Mouse (Mus musculus): ENCODE measurements around the gene 1700029H14Rik. TPM values are rescaled to one million over a fixed set of nuclear protein-coding genes. Genes with fewer than 3 reads are reported as not detected.

The 1700029H14Rik gene
- polyA plus RNA-seq (2015; fragmentation: Nextera tagmentation; extraction: Ambion mirVana), result not detected in 2 replicates

DNA sequence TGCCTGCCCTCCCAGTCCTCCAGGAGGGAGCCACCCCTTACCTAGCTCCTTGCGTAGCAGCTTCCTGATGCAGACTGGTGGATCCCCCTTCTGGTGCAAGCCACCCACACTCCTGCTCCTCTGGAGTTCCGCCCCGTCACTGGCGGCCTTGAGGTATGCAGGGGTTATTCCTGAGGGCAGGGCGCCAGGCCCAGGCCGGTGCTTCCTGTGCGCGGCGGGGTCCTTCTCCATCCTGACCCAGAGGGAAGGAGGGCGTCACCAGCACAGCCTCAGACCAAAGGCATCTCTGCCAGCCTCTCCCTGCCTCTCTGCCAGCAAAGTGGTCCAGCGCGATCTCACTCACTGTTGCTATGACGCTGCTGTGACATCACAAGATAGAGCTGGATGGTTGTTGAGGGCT is at the start of gene 1700029H14Rik:
Gene 1700029H14Rik, minus strand, starts transcription at position 344 of the 400 bp plus-strand sequence.
- Histone ChIP-seq H3K4me1 (replicated peaks; ENCODE audit: control insufficient read depth, insufficient read depth, low read length) (peaks cover 3% of the 10 kb centered on the region; the same call in 1 of the 2 replicates), H3K9me3 (ENCODE audit: control insufficient read depth, low read length) (no peaks in the 10 kb centered on the region), H3K27me3 (ENCODE audit: control insufficient read depth, insufficient read depth, low read depth, low read length) (no peaks in the 10 kb centered on the region), H3K27ac (ENCODE audit: low read length) (no peak within 1 kb of the TSS), H3K4me3 (ENCODE audit: low read length) (no peak within 1 kb of the TSS), H3K4me2 (ENCODE audit: low read depth, low read length) (no peak within 1 kb of the TSS), H3K36me3 (ENCODE audit: control insufficient read depth, insufficient read depth, low read length) (no peaks in the 10 kb centered on the region), H3K9ac (ENCODE audit: low read length) (no peak within 1 kb of the TSS)
- ATAC-seq (ENCODE audit: low read depth), result peak; percentile 70
- 18% methylated on average over 13 of the region's 13 CpGs for WGBS

- no peak overlapping the region for H3K4me3 ChIP-seq (ENCODE audit: low read length)
- no peaks in the 10 kb centered on the region for H3K27me3 ChIP-seq (ENCODE audit: control insufficient read depth, insufficient read depth, low read depth, low read length)
- peaks cover 15% of the 10 kb centered on the region for H3K36me3 ChIP-seq (ENCODE audit: control insufficient read depth, insufficient read depth, low read length)
- H3K27ac ChIP-seq (ENCODE audit: low read length), result no peak overlapping the region
- H3K9me3 ChIP-seq (ENCODE audit: control insufficient read depth, low read length), result no peaks in the 10 kb centered on the region
- WGBS, result 82% methylated on average over 12 of the region's 12 CpGs
- ATAC-seq (ENCODE audit: low read depth), result no peak
- H3K4me2 ChIP-seq (ENCODE audit: low read depth, low read length), result no peak overlapping the region
- H3K9ac ChIP-seq (ENCODE audit: low read length), result no peak overlapping the region
- no peaks in the 10 kb centered on the region for H3K4me1 ChIP-seq (replicated peaks; ENCODE audit: control insufficient read depth, insufficient read depth, low read length)
Observed at GRCm38 (mm10) chr8:13611702-13612101, 49.4 kb upstream of the 1700029H14Rik start.

DNA sequence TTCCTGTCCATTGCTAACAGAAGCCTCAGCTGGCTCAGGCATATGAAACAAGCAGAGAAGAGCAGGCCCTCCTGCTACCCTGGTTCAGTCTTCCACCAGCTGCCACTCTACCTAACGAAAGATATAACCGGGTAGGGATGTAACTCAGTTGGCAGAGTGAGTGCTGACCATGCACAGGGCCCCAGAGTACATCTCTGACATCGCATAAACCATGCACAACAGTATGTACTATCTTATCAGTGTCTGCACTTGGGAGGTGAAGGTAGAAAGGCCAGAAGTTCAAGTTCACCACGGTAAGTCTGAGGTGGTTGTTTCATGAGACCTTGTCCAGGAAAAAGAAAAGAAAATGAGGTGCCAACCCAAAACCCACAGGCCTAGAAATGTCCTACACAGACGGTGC is 47.7 kb upstream of the 1700029H14Rik start:
- ATAC-seq (ENCODE audit: low read depth), result no peak

DNA sequence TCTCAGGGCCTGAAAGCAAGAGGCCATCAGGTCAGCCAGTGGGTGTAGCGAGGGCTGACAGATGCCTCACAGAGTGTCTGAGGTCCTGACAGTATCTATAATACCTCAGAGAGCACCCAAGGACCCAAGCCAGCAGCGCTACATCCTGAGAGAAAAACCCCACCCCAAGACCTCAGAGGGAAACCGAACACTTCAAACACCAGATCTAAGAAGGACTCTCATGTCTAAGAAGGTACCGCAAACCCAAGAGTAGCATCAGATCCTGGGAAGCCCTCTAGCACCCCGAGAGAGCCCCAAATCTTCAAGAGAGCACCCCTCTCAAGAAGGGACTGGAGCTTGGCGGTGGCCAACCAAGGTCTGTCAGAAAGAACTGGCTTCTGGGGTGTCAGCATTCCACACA is 46.7 kb upstream of the 1700029H14Rik start:
- ATAC-seq (ENCODE audit: low read depth), result no peak
- H3K27me3 ChIP-seq (ENCODE audit: control insufficient read depth, insufficient read depth, low read depth, low read length), result no peaks in the 10 kb centered on the region
- no peak overlapping the region for H3K9ac ChIP-seq (ENCODE audit: low read length)
- H3K36me3 ChIP-seq (ENCODE audit: control insufficient read depth, insufficient read depth, low read length), result peaks cover 17% of the 10 kb centered on the region
- no peak overlapping the region for H3K4me2 ChIP-seq (ENCODE audit: low read depth, low read length)
- no peak overlapping the region for H3K27ac ChIP-seq (ENCODE audit: low read length)
- H3K9me3 ChIP-seq (ENCODE audit: control insufficient read depth, low read length), result no peaks in the 10 kb centered on the region
- 82% methylated on average over 6 of the region's 6 CpGs for WGBS
- no peak overlapping the region for H3K4me3 ChIP-seq (ENCODE audit: low read length)
- H3K4me1 ChIP-seq (replicated peaks; ENCODE audit: control insufficient read depth, insufficient read depth, low read length), result no peaks in the 10 kb centered on the region

More for the DNA sequence above, 47.7 kb upstream of the 1700029H14Rik start:
- Histone ChIP-seq H3K9ac (ENCODE audit: low read length) (no peak overlapping the region), H3K4me1 (replicated peaks; ENCODE audit: control insufficient read depth, insufficient read depth, low read length) (no peaks in the 10 kb centered on the region), H3K9me3 (ENCODE audit: control insufficient read depth, low read length) (no peaks in the 10 kb centered on the region), H3K27me3 (ENCODE audit: control insufficient read depth, insufficient read depth, low read depth, low read length) (no peaks in the 10 kb centered on the region), H3K4me2 (ENCODE audit: low read depth, low read length) (no peak overlapping the region), H3K4me3 (ENCODE audit: low read length) (no peak overlapping the region), H3K27ac (ENCODE audit: low read length) (no peak overlapping the region), H3K36me3 (ENCODE audit: control insufficient read depth, insufficient read depth, low read length) (peaks cover 17% of the 10 kb centered on the region)
- WGBS, result 61% methylated on average over 5 of the region's 5 CpGs

- Histone ChIP-seq H3K9me3 (ENCODE audit: control insufficient read depth, low read length) (no peaks in the 10 kb centered on the region), H3K9ac (ENCODE audit: low read length) (no peak overlapping the region), H3K36me3 (ENCODE audit: control insufficient read depth, insufficient read depth, low read length) (peaks cover 7% of the 10 kb centered on the region), H3K4me3 (ENCODE audit: low read length) (no peak overlapping the region), H3K27me3 (ENCODE audit: control insufficient read depth, insufficient read depth, low read depth, low read length) (no peaks in the 10 kb centered on the region), H3K4me1 (replicated peaks; ENCODE audit: control insufficient read depth, insufficient read depth, low read length) (peaks cover 3% of the 10 kb centered on the region; the same call in 1 of the 2 replicates), H3K27ac (ENCODE audit: low read length) (no peak overlapping the region), H3K4me2 (ENCODE audit: low read depth, low read length) (no peak overlapping the region)
- no peak for ATAC-seq (ENCODE audit: low read depth)
- 59% methylated on average over 7 of the region's 7 CpGs for WGBS
Observed at GRCm38 (mm10) chr8:13605920-13606480, 43.7 kb upstream of the 1700029H14Rik start.

DNA sequence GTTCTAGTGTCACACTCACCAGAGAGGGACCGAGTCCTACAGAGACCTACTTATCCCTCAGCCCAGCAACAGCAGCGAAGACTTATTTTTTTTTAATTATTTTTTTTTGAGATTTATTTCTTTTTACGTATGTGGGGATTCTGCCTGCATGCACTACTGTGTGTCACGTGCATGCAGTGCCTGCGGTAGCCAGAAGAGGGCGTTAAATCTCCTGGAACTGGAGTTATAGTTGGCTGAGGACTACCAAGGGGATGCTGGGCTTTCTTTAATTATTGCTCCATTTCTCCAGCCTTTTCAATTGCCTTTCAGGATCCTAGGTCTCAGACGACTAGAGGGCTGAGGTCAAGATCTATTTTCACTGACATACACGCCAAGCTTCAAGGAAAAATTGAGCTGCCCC is 40.4 kb upstream of the 1700029H14Rik start:
- ATAC-seq (ENCODE audit: low read depth), result no peak
- Histone ChIP-seq H3K9ac (ENCODE audit: low read length) (no peak overlapping the region), H3K4me1 (replicated peaks; ENCODE audit: control insufficient read depth, insufficient read depth, low read length) (peaks cover 7% of the 10 kb centered on the region; the same call in 1 of the 2 replicates), H3K9me3 (ENCODE audit: control insufficient read depth, low read length) (no peaks in the 10 kb centered on the region), H3K36me3 (ENCODE audit: control insufficient read depth, insufficient read depth, low read length) (peaks cover 9% of the 10 kb centered on the region), H3K27me3 (ENCODE audit: control insufficient read depth, insufficient read depth, low read depth, low read length) (no peaks in the 10 kb centered on the region), H3K4me2 (ENCODE audit: low read depth, low read length) (no peak overlapping the region), H3K4me3 (ENCODE audit: low read length) (no peak overlapping the region), H3K27ac (ENCODE audit: low read length) (no peak overlapping the region)
- 63% methylated on average over 8 of the region's 8 CpGs for WGBS

DNA sequence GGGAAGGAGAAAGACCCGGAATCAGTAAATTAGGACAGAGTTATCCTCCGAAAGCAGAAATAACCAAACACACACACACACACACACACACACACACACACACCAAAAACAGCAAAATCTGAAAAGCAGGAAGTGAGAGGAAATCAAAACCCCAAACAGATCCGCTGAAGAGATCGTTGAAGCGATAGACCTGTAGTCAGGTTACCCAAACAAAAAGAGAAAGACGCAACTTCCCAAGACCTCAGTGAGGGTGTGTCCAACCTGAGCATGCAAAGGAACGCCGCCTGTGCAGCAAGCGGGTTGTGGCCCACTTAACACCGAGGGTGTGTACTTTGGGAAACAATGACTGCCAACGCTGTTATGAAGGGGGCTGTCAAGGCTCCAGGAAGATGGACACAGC is 38.9 kb upstream of the 1700029H14Rik start:
- peaks cover 19% of the 10 kb centered on the region for H3K36me3 ChIP-seq (ENCODE audit: control insufficient read depth, insufficient read depth, low read length)
- 49% methylated on average over 11 of the region's 11 CpGs for WGBS
- peak overlapping the region; percentile 0 for H3K27ac ChIP-seq (ENCODE audit: low read length)
- no peak overlapping the region for H3K4me3 ChIP-seq (ENCODE audit: low read length)
- ATAC-seq (ENCODE audit: low read depth), result no peak
- H3K9ac ChIP-seq (ENCODE audit: low read length), result no peak overlapping the region
- H3K4me2 ChIP-seq (ENCODE audit: low read depth, low read length), result peak overlapping the region; percentile 12; the same call in 1 of the 2 replicates
- peaks cover 7% of the 10 kb centered on the region; the same call in 1 of the 2 replicates for H3K4me1 ChIP-seq (replicated peaks; ENCODE audit: control insufficient read depth, insufficient read depth, low read length)
- H3K27me3 ChIP-seq (ENCODE audit: control insufficient read depth, insufficient read depth, low read depth, low read length), result no peaks in the 10 kb centered on the region
- H3K9me3 ChIP-seq (ENCODE audit: control insufficient read depth, low read length), result no peaks in the 10 kb centered on the region

DNA sequence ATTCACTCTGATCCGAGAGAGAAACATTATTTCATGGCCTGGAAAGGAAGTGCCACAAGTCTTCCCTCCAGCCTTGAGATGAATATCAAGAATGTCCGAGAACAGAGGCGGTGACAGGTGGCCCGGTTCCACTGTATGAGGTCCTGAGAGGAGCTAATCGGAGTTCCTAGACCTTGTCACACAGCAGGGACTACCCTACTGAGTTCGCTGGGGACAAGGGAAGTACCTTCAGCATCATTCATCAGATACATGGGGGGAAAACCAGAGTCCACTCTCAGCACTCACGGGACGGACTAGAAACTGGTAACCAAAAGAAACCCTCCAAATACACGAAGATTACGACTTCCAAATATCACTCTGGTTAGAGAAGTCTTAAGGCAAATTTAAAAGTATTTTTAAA is 38.5 kb upstream of the 1700029H14Rik start:
- Histone ChIP-seq H3K9ac (ENCODE audit: low read length) (no peak overlapping the region), H3K4me2 (ENCODE audit: low read depth, low read length) (0 out of 2 replicates have a peak overlapping the region, but pooled peaks have one; percentile 12), H3K36me3 (ENCODE audit: control insufficient read depth, insufficient read depth, low read length) (peaks cover 19% of the 10 kb centered on the region), H3K27ac (ENCODE audit: low read length) (peak overlapping the region; percentile 0), H3K4me3 (ENCODE audit: low read length) (no peak overlapping the region), H3K9me3 (ENCODE audit: control insufficient read depth, low read length) (no peaks in the 10 kb centered on the region), H3K4me1 (replicated peaks; ENCODE audit: control insufficient read depth, insufficient read depth, low read length) (peaks cover 7% of the 10 kb centered on the region; the same call in 1 of the 2 replicates), H3K27me3 (ENCODE audit: control insufficient read depth, insufficient read depth, low read depth, low read length) (no peaks in the 10 kb centered on the region)
- WGBS, result 75% methylated on average over 10 of the region's 10 CpGs
- no peak for ATAC-seq (ENCODE audit: low read depth)

DNA sequence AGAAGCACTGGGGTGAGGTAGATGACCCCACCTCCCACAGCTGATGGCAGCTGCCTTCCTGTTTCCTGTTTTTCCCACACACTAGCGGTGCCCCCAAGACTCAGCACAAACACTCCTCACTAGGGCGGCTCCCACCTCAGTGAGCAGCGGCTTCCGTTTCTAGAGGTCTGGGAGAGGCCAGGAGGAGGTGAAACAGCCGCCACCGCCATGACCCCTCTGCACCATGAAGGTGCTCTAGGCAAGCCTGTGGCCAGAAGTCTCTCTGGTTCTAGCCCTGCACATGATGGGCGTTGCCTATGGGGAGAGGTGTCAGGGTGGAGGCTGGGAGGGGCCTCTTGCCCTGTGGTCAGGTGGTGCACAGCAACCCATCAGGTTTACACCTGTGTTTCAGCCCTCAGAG is 37.9 kb upstream of the 1700029H14Rik start:
- ATAC-seq (ENCODE audit: low read depth), result peak; percentile 64
- Histone ChIP-seq H3K27me3 (ENCODE audit: control insufficient read depth, insufficient read depth, low read depth, low read length) (no peaks in the 10 kb centered on the region), H3K27ac (ENCODE audit: low read length) (0 out of 2 replicates have a peak overlapping the region, but pooled peaks have one; percentile 41)

More for the DNA sequence above, 37.9 kb upstream of the 1700029H14Rik start:
- 0 out of 2 replicates have a peak overlapping the region, but pooled peaks have one; percentile 1 for H3K4me2 ChIP-seq (ENCODE audit: low read depth, low read length)
- no peak overlapping the region for H3K9ac ChIP-seq (ENCODE audit: low read length)
- H3K36me3 ChIP-seq (ENCODE audit: control insufficient read depth, insufficient read depth, low read length), result peaks cover 18% of the 10 kb centered on the region
- 48% methylated on average over 7 of the region's 7 CpGs for WGBS
- H3K9me3 ChIP-seq (ENCODE audit: control insufficient read depth, low read length), result no peaks in the 10 kb centered on the region
- H3K4me1 ChIP-seq (replicated peaks; ENCODE audit: control insufficient read depth, insufficient read depth, low read length), result peaks cover 7% of the 10 kb centered on the region; the same call in 1 of the 2 replicates
- no peak overlapping the region for H3K4me3 ChIP-seq (ENCODE audit: low read length)
